Mouse (Mus musculus): ENCODE measurements around the gene Atp6v0c. TPM values are rescaled to one million over a fixed set of nuclear protein-coding genes. Genes with fewer than 3 reads are reported as not detected.
A peak's percentile ranks its signal among the peaks of the same experiment; 100 is the strongest.

Gene Atp6v0c
- 65.1 and 74.2 TPM in 2 replicates for total RNA-seq (2017)

DNA sequence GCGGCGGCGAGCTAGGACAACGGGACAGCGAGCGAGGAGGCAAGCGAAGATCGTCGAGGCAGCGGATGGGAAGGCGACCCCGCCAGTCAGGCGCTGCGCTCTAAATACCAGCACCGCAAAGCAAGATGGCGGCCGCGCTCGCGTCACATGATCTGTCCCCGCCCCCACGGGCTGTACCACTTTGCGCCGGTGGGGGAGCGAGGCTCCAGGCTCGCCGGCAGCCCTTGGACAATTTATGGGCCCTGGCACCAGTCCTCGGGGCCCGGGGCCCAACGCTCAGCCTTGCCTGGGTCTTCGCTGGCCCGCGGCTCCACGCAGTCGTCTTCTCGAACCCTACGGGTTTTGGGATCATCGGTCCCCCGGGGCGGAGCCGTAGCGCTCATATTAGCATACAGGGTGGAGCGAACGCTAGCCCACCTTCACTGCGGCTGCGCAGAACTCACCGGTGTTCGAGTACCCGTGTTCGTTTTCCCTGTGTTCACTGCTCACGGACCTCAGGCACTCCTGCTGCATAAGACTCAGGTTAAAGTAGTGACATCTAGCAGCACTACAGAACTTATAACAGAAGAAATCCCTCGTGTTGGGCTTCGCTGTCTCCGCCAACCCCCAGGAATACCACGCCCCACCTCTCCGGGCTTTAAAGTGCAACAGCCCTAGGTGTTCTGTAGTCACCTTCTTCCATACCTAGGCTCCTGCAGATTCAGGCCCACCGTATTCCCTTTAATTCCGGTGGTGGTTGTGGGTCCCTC is at the start of gene Atp6v0c:
Gene Atp6v0c (minus strand): TSS at position 386 of the 749 bp plus-strand sequence.
- peak; percentile 46 to 71; a peak in 3 of 4 replicates for ATAC-seq (replicated peaks in 1 of 2; ENCODE audit: insufficient read depth in 1 of 2, low FRiP score in 2 of 2, low TSS enrichment in 1 of 2, low read depth in 1 of 2, poor library complexity in 2 of 2, severe bottlenecking in 2 of 2)

DNA sequence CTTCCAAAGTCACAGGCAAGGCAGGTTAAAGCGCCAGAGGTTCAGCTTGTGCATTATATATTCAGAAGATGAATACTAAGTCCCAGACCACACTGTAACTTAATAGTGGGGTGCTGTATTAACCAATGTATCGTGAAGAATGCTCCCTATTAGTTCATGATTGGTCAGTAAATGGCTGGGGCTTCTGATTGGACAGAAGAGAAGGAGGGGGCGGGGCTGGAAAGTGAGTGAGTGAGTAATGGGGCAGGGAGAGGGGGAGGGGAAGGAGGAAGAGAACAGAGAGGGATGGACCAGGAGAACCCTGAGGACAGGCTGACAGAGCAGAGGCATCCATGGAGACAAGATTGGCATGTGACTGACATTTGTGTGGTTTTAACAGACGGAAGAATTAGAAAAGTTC is 47.3 kb upstream of the Atp6v0c start:
- no peak for ATAC-seq (replicated peaks in 1 of 2; ENCODE audit: insufficient read depth in 1 of 2, low FRiP score in 2 of 2, low TSS enrichment in 1 of 2, low read depth in 1 of 2, poor library complexity in 2 of 2, severe bottlenecking in 2 of 2)

DNA sequence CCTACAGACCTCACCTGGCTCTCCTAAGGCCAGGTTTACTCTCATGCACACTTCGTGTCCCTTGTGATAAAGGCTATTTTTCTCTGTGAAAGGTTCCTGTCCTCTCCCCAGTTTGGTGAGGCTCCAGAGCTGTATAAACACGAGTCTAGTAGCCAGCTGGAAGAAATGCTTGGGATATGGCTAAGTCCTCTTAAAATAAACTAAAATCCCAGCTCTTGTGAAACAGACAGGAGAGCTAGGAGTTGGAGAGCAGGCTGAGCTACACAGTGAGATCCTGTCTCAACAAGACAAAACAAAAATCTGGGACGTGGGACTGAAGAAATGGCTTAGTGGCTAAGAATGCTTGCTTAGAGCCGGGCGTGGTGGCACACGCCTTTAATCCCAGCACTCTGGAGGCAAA is 43.7 kb upstream of the Atp6v0c start:
- ATAC-seq (replicated peaks in 1 of 2; ENCODE audit: insufficient read depth in 1 of 2, low FRiP score in 2 of 2, low TSS enrichment in 1 of 2, low read depth in 1 of 2, poor library complexity in 2 of 2, severe bottlenecking in 2 of 2): no peak

DNA sequence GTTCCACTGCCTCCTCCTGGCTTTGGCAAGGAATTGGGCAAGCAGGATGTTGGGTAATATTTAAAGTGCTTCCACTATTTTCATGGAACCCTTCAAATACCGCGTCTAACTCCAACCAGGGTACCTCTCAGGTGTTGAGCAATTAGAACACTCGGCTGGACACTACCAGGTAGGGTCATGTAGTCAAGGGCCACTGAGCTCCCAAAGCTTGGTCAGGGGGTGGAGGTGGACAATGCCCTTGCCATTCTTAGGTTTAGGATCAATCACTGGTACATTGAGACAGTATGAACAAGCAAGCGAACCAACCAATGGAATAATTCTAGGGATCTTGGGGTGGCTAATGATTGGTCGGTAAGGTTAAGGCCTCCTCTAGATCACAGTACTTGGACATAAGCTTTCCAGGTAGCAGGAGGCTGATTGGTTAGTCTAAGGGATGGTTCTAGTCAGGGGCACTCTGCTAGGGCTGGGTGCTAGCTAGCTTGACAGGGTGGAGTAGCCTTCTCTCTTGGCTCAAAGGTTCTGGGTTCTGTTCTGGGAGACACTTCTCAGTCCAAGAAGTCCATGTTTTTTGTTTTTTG is 43.0 kb upstream of the Atp6v0c start:
- no peak for ATAC-seq (replicated peaks in 1 of 2; ENCODE audit: insufficient read depth in 1 of 2, low FRiP score in 2 of 2, low TSS enrichment in 1 of 2, low read depth in 1 of 2, poor library complexity in 2 of 2, severe bottlenecking in 2 of 2)

DNA sequence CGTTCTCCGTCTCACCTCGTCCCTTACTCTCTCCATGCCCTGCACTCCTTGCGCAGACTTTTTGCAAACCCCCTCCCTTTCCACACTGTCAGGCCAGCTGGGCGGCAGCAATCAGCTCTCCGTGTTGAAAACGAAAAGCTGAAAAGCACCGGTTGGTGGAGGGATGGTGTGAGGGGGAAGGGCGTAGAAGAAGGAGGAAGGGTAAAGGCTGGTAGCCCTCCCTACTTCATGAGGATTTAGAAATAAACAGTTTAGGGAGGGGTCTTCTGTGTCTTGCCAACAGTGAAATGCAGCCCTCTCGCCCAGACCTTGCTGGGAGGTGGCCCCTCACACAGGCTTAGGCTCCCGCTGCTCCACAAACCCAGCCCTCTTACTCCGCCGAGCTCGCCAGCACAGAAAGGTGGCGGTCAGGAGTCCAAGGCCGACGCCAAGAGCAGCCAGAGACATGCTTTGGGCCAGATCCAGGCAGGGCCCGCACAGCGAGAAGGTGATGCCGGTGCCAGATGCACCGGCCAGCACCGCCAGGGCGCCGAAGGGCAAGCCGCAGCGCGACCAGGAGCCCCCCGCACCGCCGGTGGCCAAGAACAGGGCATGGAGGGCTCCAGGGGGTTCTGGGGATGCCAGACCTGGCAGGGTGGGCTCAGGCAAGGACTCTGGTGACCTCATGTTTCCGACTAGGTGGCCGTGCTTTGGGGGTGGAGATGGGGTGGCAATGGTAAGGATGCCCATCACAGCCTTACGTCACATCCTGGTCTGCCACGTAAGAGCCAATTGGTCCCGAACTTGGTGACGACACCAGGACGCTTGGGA is 42.3 kb upstream of the Atp6v0c start:
- ATAC-seq (replicated peaks in 1 of 2; ENCODE audit: insufficient read depth in 1 of 2, low FRiP score in 2 of 2, low TSS enrichment in 1 of 2, low read depth in 1 of 2, poor library complexity in 2 of 2, severe bottlenecking in 2 of 2): peak; percentile 42 to 70; a peak in 3 of 4 replicates

DNA sequence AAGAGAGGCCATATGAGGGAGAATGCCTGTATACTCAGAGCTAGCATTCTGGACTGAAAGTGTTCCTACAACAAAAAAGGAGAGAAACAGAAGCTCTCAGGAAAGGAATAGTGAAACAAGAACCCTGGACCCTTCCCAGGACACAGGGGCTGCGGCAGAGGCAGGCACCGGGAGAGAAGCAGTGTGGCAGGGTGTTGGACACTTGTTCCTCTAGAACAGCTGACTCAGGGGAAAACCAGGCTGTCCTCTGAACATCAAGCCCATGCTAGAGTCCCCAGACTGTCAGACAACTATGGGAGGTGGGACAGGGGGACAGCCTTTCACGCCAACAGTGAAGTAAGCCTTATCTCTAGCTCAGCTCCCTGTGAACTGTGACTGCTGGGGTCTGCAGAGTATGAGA is 41.1 kb upstream of the Atp6v0c start:
- no peak for ATAC-seq (replicated peaks in 1 of 2; ENCODE audit: insufficient read depth in 1 of 2, low FRiP score in 2 of 2, low TSS enrichment in 1 of 2, low read depth in 1 of 2, poor library complexity in 2 of 2, severe bottlenecking in 2 of 2)

DNA sequence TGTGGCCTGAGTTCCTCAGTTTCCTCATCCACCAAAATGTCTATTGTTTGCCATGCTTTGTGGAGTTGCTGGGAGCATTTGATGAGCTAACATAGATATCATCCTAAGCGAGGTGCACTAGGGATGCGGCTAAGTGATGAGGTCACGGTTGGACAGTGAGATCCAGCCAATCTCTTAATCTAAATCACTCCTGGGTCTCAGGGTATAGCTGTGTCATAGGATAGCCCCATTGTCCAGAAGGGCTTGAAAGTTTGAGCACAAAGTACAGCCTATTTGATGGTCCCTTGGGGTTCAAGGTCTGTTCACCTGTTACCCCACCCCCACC is 40.4 kb upstream of the Atp6v0c start:
- no peak for ATAC-seq (replicated peaks in 1 of 2; ENCODE audit: insufficient read depth in 1 of 2, low FRiP score in 2 of 2, low TSS enrichment in 1 of 2, low read depth in 1 of 2, poor library complexity in 2 of 2, severe bottlenecking in 2 of 2)

DNA sequence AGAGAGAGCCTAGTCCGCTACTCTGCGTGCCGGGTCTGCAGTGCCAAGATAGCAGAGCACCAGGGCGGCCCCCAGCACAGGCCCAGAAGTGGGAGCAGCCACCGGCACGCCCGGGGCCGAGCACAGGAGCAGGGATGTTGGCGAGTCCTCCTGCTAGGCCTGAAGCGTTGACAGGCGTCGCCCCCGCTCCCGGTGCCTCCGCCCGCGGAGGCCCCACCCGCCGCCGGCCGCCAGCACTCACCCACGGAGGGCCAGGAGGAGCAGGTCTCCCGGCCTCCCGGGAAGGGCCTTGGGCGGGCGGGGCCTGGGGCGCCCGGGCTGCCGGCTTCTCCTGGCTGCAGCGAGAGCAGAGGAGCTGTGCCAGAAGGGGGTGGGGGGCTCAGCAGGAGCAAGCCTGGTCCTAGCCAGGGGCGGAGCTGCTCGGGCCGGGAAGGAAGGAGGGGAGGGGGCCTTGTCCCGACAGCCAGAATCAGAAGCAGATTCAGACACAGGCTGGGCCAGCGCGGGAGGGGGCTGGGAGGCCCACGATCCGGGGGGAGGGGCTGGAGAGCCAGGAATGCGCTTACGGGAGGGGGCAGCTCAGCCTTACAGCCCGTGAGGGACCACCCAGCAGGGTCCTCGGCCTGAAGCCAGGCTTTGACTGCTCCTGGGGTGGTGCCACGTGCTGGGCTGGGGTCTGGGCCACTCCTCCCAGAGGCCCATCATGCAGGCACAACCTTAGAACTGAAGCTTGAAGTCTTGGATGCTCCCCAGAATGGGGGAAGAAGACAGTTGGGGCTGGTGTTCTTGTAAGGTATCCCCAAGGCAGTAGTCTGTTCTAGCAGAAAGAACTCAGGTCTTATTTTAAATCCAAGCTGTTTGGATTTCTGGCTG is 39.8 kb upstream of the Atp6v0c start, which contains the start of gene Ntn3:
Gene Ntn3 (minus strand): TSS at position 489 of the 873 bp plus-strand sequence.
- ATAC-seq (replicated peaks in 1 of 2; ENCODE audit: insufficient read depth in 1 of 2, low FRiP score in 2 of 2, low TSS enrichment in 1 of 2, low read depth in 1 of 2, poor library complexity in 2 of 2, severe bottlenecking in 2 of 2): no peak

DNA sequence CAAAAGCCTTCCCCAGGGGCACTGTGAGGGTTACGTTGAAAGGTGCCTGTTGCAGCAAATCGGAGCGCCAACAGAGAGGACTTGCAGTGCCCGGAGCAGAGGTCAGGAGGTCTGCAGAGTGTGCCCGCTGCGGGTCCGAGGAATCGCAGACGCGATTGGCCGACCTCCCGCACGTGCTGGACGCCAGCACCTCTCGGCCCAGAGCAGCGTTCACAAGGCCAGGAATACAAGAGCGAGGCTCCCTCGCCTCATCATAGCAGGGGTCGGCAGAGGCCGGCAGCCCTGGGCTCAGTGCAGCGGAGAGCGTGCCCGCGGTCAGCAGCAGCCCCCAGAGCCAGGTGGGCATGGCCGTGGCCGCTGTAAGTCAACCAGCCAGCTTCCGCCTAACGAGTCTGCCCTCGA is 39.1 kb upstream of the Atp6v0c start:
- no peak for ATAC-seq (replicated peaks in 1 of 2; ENCODE audit: insufficient read depth in 1 of 2, low FRiP score in 2 of 2, low TSS enrichment in 1 of 2, low read depth in 1 of 2, poor library complexity in 2 of 2, severe bottlenecking in 2 of 2)

DNA sequence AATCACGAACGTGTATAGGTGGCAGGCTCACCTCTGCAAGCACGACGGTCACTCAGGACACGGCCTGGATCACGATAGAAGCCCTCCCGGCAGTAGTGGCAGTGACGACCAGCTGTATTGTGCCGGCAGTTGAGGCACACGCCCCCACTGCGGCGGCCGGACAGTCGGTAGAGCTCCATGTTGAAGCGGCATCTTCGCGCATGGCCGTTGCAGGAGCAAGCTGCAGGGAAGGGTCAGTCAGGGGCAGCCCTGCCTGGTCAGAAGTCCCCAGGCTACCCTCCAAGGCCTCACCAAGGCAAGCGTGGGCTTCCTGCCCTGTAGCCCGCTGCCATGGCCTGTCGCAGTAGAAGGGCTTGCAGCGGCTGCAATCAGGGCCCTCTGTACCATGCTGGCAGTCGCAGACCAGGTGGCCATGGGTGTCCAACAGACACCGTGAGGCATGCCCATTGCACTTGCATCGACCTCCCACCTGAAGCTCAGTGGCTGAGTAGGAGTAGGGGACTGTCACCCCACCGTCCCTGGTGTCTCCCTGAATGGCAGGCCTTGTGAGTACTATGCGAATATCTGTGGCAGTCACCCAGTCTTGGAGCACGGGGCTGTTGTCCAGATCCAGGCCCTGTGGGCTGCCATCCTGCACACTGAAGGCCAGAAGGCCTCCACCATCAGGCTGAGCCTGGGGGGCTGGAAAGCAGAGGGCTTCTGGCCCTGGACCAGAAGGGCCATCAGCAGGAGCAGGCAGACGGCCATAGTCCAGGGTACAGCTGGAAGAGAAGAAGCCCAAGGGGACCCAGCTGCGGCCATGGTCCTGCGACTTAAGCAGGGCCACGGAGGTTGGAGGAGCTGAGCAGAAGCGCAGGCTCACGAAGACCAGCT is 38.5 kb upstream of the Atp6v0c start:
- no peak for ATAC-seq (replicated peaks in 1 of 2; ENCODE audit: insufficient read depth in 1 of 2, low FRiP score in 2 of 2, low TSS enrichment in 1 of 2, low read depth in 1 of 2, poor library complexity in 2 of 2, severe bottlenecking in 2 of 2)

DNA sequence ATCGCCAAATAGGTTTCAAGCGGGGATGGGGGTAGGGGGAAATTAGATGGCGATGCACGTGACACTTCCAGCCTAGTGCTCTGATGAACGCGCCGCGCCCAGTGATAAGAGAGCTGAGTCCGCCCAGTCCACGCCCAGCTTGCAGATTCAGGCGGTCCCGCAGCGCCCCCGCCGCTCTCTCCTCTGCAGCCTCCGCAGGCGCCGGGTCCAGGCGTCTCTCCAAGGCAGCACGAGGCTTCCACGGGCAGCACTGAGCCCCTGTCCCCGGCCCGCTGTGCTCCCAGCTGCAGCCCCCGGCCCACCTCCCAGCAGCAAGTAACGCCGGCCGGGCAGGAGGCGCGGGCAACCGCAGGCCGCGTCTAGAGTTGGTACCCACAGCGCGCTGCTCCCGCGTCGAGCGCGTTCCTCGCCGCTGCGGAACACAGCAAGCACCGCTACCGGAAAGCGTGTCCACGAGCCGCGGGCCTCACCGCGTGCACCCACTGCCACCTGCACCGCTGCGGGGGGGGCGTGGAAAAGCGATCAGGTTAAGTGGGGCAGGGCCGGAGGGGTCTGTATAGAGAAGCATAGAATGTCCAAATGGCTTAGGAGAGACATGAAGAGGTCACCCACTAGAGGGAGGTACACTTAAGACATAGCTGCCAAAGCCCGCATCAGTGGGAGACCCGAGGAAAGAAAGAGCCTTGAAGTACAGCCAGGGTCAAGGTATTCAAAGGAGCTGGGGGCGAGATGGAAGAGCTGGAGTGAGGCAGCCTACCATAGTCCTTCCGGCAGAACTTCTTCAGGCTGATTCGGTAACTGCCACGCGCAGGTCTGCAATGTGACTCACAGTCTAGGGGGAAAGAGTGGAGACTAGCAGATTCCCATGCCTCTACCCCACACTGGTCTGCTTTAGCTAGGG is 37.2 kb upstream of the Atp6v0c start:
- ATAC-seq (replicated peaks in 1 of 2; ENCODE audit: insufficient read depth in 1 of 2, low FRiP score in 2 of 2, low TSS enrichment in 1 of 2, low read depth in 1 of 2, poor library complexity in 2 of 2, severe bottlenecking in 2 of 2): 0 out of 4 replicates have a peak, but pooled peaks of 1 of the 2 experiments have one; percentile 20

DNA sequence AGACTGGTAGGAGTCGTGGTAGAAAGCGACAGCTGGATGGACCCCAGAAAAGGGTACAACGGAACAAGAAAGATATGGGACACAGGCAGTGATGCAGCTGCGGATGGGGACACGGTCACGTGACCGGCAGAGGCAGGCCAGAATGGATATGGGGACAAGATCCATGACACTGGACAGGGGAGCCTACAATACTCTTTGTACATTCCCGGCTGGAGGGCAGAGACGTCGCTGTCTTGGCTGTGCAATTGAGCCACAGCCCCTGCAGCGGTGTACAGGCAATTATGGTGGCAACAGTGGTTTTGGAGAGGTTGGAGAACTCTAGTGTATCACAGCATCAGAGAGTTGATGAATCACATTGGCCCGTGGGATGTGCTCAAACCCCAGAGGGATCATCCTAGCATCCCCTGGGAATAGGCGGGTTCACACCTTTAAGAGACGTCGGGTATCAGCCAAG is 36.4 kb upstream of the Atp6v0c start:
- ATAC-seq (replicated peaks in 1 of 2; ENCODE audit: insufficient read depth in 1 of 2, low FRiP score in 2 of 2, low TSS enrichment in 1 of 2, low read depth in 1 of 2, poor library complexity in 2 of 2, severe bottlenecking in 2 of 2): 0 out of 4 replicates have a peak, but pooled peaks of 1 of the 2 experiments have one; percentile 0

DNA sequence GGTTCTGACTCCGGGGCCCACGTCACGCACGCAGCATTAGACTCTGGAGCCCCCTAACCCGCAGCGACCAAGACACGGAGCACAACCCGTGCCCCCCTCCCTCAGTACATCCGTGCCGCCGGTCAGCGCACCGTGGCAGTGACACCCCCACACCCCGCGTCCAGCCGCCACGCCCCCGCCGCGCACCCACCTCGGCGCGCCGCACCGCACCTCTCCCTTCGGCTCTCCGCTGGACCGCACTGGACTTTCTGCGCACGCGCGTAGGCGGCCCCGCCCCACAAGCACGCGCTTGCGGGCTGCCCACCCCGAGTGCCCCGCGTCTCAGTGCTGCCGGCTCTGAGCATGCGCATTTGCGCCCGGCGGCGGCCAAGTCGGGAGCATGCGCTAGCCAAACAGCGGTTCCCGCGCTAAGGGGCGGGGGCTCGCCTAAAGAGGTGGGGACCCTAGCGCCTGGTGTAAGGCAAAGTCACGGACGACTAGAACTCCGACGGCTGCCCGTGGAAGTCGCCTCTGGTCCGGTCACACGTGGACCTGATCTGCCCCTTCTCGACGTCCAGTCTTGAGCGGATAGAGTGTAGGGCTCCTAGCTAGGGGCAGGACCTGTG is 35.9 kb upstream of the Atp6v0c start, which contains the start of gene Tbc1d24:
Gene Tbc1d24 (minus strand): TSS at position 279 of the 605 bp plus-strand sequence.
- peak; percentile 47 for ATAC-seq (replicated peaks in 1 of 2; ENCODE audit: insufficient read depth in 1 of 2, low FRiP score in 2 of 2, low TSS enrichment in 1 of 2, low read depth in 1 of 2, poor library complexity in 2 of 2, severe bottlenecking in 2 of 2)

DNA sequence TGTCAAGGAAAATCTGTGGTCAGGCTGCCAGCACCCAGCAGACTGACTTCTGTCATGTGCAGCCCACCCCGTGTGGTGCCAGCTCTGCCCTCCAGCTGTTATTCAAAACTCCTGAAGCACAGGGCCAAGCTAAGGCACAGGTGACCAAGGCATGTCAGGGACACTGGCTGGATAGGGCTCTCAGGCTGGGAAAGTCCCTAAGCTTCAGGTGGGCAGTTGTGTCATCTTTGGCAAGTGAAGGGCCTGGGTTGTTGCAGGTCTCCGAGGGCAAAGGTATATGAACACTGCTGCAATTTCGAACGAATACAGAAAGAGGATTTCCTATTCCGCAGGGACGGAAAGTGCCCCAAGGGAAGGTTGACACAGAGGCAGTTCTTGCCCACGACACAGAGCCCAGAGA is 35.3 kb upstream of the Atp6v0c start:
- no peak for ATAC-seq (replicated peaks in 1 of 2; ENCODE audit: insufficient read depth in 1 of 2, low FRiP score in 2 of 2, low TSS enrichment in 1 of 2, low read depth in 1 of 2, poor library complexity in 2 of 2, severe bottlenecking in 2 of 2)
